Mouse (Mus musculus): ENCODE measurements around the gene Tmem258. TPM values are rescaled to one million over a fixed set of nuclear protein-coding genes. Genes with fewer than 3 reads are reported as not detected.

Gene Tmem258
- total RNA-seq, 1 experiment: 455 TPM

DNA sequence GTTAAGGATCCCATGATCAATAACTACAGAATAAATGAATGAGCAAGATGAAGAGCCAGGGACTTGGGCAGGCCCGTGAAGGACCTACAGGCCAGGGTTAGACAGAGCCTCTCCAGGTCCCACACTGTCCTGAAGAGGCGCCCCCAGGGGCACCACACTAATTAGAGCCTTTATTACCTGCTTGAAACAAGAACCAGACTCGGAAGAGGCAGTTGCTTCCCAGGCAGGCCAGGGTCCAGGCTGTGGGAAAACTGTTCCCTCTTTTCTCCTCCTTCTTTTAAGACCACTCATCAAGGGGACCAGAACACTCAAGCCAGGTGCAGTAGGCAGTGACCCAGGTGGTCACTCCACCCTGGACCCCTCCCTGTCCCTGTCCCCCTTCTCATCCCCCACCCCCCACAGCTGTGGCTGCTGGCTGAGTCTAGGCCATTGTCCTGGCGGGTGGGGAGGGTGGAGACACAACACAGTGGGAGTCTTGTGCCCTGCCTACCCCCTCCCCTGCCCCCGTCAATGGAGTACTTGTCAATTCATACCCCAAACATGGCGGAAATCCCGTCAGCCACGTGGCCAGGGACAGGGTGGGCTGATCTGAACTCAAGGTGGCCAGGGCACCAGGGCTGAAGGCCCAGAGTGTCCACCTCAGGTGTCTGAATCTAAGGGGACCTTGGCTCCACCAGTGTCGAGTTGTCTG is 28.7 kb downstream of the Tmem258 start:
- peak overlapping the region; percentile 3; the same call in 1 of the 2 replicates for H3K9ac ChIP-seq (ENCODE audit: insufficient read depth, low read depth, low read length, poor library complexity, severe bottlenecking)
- H3K4me3 ChIP-seq (ENCODE audit: insufficient read depth in 1 of 2, low read depth in 1 of 2, low read length in 2 of 2, poor library complexity in 1 of 2, severe bottlenecking in 1 of 2): peak overlapping the region in 1 of 2 experiments; percentile 19; a peak in 2 of 4 replicates
- peak overlapping the region; percentile 84 for H3K27ac ChIP-seq (ENCODE audit: insufficient read depth, low read depth, low read length, poor library complexity, severe bottlenecking)
- DNase-seq (ENCODE audit: low read depth, low spot score): no peak
- TF ChIP-seq HCFC1 (IDR thresholded peaks at IDR 0.05; ENCODE audit: borderline replicate concordance, insufficient read depth, low read length): no peak
- no peak for TF ChIP-seq MAFK (IDR thresholded peaks at IDR 0.05; ENCODE audit: insufficient read depth, low read depth, low read length)
- TF ChIP-seq ZNF384 (IDR thresholded peaks at IDR 0.05; ENCODE audit: low read depth, low read length): no peak
- TF ChIP-seq CHD2 (IDR thresholded peaks at IDR 0.05; ENCODE audit: low read depth, low read length): no peak
- TF ChIP-seq ZC3H11A (IDR thresholded peaks at IDR 0.05; ENCODE audit: borderline replicate concordance, low read depth, low read length): no peak
- no peaks in the 10 kb centered on the region for H3K9me3 ChIP-seq (ENCODE audit: control insufficient read depth, insufficient read depth, low read depth, low read length)
- peaks cover 33% of the 10 kb centered on the region; the same call in 1 of the 2 replicates for H3K36me3 ChIP-seq (ENCODE audit: control insufficient read depth, insufficient read depth, low read length, poor library complexity, severe bottlenecking)
- peaks cover 11 to 61% of the 10 kb centered on the region in 2 experiments; a peak in 3 of 4 replicates for H3K4me1 ChIP-seq (ENCODE audit: control insufficient read depth in 2 of 2, insufficient read depth in 2 of 2, low read length in 2 of 2, poor library complexity in 1 of 2)
- in situ Hi-C loops (cut with MboI; ENCODE audit: low sequenced_read_pairs in 2 of 2, unreplicated experiment in 2 of 2): no loop called here

DNA sequence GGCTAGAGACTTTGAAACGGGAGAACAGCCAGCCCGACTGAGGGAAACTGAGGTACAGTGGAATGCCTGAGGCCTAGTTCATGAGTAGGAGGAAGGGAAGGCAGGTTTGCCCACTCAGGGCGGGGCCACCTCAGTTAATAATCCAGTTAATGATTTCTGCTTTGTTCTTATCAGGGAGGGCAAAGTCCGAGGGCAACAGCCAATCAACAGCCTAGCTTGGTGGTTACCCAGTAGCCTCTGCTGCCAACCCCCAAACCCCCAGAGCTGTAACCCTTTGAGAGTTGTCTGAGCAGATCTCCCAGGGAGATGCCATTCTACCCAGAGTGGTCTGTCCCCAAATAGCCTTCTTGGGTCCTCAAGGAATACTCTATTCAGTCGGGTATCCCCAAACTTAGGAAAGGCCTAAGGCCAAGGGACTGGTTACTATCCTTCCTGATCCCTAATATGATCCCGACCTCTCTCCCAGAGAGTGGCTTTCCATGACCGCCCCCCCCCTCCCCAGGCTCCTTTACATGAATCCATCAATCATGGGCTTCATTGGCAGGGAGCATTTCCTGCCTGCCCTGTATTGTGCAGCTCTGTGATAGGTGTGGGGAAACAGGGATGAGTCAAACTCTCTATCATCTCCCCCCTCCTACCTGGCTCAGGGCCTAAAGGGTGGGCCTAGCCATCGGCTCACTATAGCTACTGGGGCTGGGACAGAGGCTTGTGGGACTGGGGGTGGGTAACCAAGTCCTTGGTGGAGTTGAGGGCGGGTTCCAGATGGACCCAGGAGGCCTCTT is 32.2 kb downstream of the Tmem258 start:
- in situ Hi-C loops (cut with MboI; ENCODE audit: low sequenced_read_pairs in 2 of 2, unreplicated experiment in 2 of 2): no loop called here
- peaks cover 15 to 51% of the 10 kb centered on the region in 2 experiments for H3K4me1 ChIP-seq (ENCODE audit: control insufficient read depth in 2 of 2, insufficient read depth in 2 of 2, low read length in 2 of 2, poor library complexity in 1 of 2)
- no peak overlapping the region for H3K27ac ChIP-seq (ENCODE audit: insufficient read depth, low read depth, low read length, poor library complexity, severe bottlenecking)
- no peak overlapping the region for H3K9ac ChIP-seq (ENCODE audit: insufficient read depth, low read depth, low read length, poor library complexity, severe bottlenecking)
- TF ChIP-seq MAFK (IDR thresholded peaks at IDR 0.05; ENCODE audit: insufficient read depth, low read depth, low read length): no peak
- TF ChIP-seq CHD2 (IDR thresholded peaks at IDR 0.05; ENCODE audit: low read depth, low read length): no peak
- no peak for TF ChIP-seq ZNF384 (IDR thresholded peaks at IDR 0.05; ENCODE audit: low read depth, low read length)
- no peak for TF ChIP-seq HCFC1 (IDR thresholded peaks at IDR 0.05; ENCODE audit: borderline replicate concordance, insufficient read depth, low read length)
- TF ChIP-seq ZC3H11A (IDR thresholded peaks at IDR 0.05; ENCODE audit: borderline replicate concordance, low read depth, low read length): no peak
- no peak overlapping the region for H3K4me3 ChIP-seq (ENCODE audit: insufficient read depth in 1 of 2, low read depth in 1 of 2, low read length in 2 of 2, poor library complexity in 1 of 2, severe bottlenecking in 1 of 2)
- no peak for DNase-seq (ENCODE audit: low read depth, low spot score)
- H3K9me3 ChIP-seq (ENCODE audit: control insufficient read depth, insufficient read depth, low read depth, low read length): no peaks in the 10 kb centered on the region
- H3K36me3 ChIP-seq (ENCODE audit: control insufficient read depth, insufficient read depth, low read length, poor library complexity, severe bottlenecking): peaks cover 18% of the 10 kb centered on the region; the same call in 1 of the 2 replicates

DNA sequence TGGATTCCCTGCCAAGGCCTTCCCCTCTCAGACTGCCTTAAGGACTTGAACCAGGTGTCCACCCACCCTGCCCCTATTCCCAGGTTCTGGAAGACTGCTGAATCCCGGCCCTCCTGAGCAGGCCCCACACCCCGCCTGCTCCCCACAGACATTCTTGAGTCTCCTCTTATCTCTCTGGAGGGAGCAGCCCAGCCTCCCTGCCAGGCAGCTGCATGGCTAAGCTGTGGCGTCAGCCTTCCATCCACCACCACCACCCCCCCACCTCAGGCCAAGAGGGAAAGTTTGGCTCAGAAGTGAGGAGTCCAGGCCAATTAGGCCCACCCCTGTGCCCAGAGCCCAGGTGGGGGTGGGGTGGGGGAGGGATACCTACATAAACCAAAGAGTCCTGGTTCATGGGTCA is 34.7 kb downstream of the Tmem258 start:
- DNase-seq (ENCODE audit: low read depth, low spot score): no peak
- TF ChIP-seq CHD2 (IDR thresholded peaks at IDR 0.05; ENCODE audit: low read depth, low read length) (no peak), ZNF384 (IDR thresholded peaks at IDR 0.05; ENCODE audit: low read depth, low read length) (no peak), MAFK (IDR thresholded peaks at IDR 0.05; ENCODE audit: insufficient read depth, low read depth, low read length) (no peak), HCFC1 (IDR thresholded peaks at IDR 0.05; ENCODE audit: borderline replicate concordance, insufficient read depth, low read length) (no peak), ZC3H11A (IDR thresholded peaks at IDR 0.05; ENCODE audit: borderline replicate concordance, low read depth, low read length) (no peak)
- Histone ChIP-seq H3K27ac (ENCODE audit: insufficient read depth, low read depth, low read length, poor library complexity, severe bottlenecking) (no peak overlapping the region), H3K9ac (ENCODE audit: insufficient read depth, low read depth, low read length, poor library complexity, severe bottlenecking) (no peak overlapping the region), H3K4me3 (ENCODE audit: insufficient read depth in 1 of 2, low read depth in 1 of 2, low read length in 2 of 2, poor library complexity in 1 of 2, severe bottlenecking in 1 of 2) (no peak overlapping the region), H3K9me3 (ENCODE audit: control insufficient read depth, insufficient read depth, low read depth, low read length) (no peaks in the 10 kb centered on the region), H3K36me3 (ENCODE audit: control insufficient read depth, insufficient read depth, low read length, poor library complexity, severe bottlenecking) (peaks cover 10% of the 10 kb centered on the region; the same call in 1 of the 2 replicates), H3K4me1 (ENCODE audit: control insufficient read depth in 2 of 2, insufficient read depth in 2 of 2, low read length in 2 of 2, poor library complexity in 1 of 2) (peaks cover 11 to 39% of the 10 kb centered on the region in 2 experiments; a peak in 3 of 4 replicates)
- in situ Hi-C loops (cut with MboI; ENCODE audit: low sequenced_read_pairs in 2 of 2, unreplicated experiment in 2 of 2): no loop called here

DNA sequence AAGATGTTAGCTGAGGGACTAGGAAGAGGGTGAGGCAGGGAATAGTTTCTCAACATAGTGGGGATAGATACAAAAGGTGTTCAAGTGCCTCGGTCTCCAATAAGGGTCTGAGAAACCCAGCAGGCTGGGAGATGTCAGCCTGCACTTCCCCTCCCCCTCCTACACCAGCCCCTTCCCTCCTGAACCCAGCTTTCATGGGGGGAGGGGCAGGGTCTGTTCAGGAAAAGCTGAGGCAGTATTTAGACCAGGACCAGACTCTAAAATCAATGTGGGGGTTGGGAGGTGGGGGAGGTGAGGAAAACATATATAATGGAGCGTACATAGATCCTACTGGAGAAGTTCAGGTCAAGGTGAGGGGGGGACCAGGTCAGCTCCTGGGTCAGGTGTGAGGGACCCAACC is 35.6 kb downstream of the Tmem258 start:
- no peak for DNase-seq (ENCODE audit: low read depth, low spot score)
- Histone ChIP-seq H3K9ac (ENCODE audit: insufficient read depth, low read depth, low read length, poor library complexity, severe bottlenecking) (peak overlapping the region; percentile 88; the same call in 1 of the 2 replicates), H3K27ac (ENCODE audit: insufficient read depth, low read depth, low read length, poor library complexity, severe bottlenecking) (0 out of 2 replicates have a peak overlapping the region, but pooled peaks have one; percentile 52), H3K36me3 (ENCODE audit: control insufficient read depth, insufficient read depth, low read length, poor library complexity, severe bottlenecking) (peaks cover under 1% of the 10 kb centered on the region; the same call in 1 of the 2 replicates), H3K9me3 (ENCODE audit: control insufficient read depth, insufficient read depth, low read depth, low read length) (no peaks in the 10 kb centered on the region), H3K4me3 (ENCODE audit: insufficient read depth in 1 of 2, low read depth in 1 of 2, low read length in 2 of 2, poor library complexity in 1 of 2, severe bottlenecking in 1 of 2) (peak overlapping the region; percentile 61 to 89; a peak in 3 of 4 replicates), H3K4me1 (ENCODE audit: control insufficient read depth in 2 of 2, insufficient read depth in 2 of 2, low read length in 2 of 2, poor library complexity in 1 of 2) (peaks cover 11 to 35% of the 10 kb centered on the region in 2 experiments; a peak in 3 of 4 replicates)
- in situ Hi-C loops (cut with MboI; ENCODE audit: low sequenced_read_pairs in 2 of 2, unreplicated experiment in 2 of 2): no loop called here
- TF ChIP-seq HCFC1 (IDR thresholded peaks at IDR 0.05; ENCODE audit: borderline replicate concordance, insufficient read depth, low read length): no peak
- no peak for TF ChIP-seq MAFK (IDR thresholded peaks at IDR 0.05; ENCODE audit: insufficient read depth, low read depth, low read length)

Data from ES-E14 (cell line).